Mouse (Mus musculus) bone marrow macrophage, adult 2 months (primary cell): ENCODE results near the gene Ctcf. TPM values are rescaled to one million over a fixed set of nuclear protein-coding genes. Genes with fewer than 3 reads are reported as not detected.

ENCODE experiments used
- H3K27ac ChIP-seq: 2 replicates; pipeline ENCODE4 v1.5.1; 2012; ENCODE audit warnings: low read depth, low read length; ENCODE audit not compliant: insufficient read depth
- H3K4me1 ChIP-seq: 2 replicates; pipeline ENCODE4 v1.6.1; 2012; ENCODE audit warnings: low read length; ENCODE audit not compliant: control insufficient read depth, insufficient read depth
- H3K4me3 ChIP-seq: 2 replicates; pipeline ENCODE4 v1.5.1; 2012; ENCODE audit warnings: mild to moderate bottlenecking, low read length, moderate library complexity; ENCODE audit not compliant: insufficient read depth
- CTCF ChIP-seq: IDR thresholded peaks from 2 replicates; pipeline ENCODE4 v1.5.1; 2012; ENCODE audit warnings: low read depth, mild to moderate bottlenecking, low read length, moderate library complexity
- POLR2A ChIP-seq: IDR thresholded peaks from 2 replicates; pipeline ENCODE4 v1.6.1; 2012; ENCODE audit warnings: mild to moderate bottlenecking, low read depth, low read length, borderline replicate concordance
- polyA plus RNA-seq: library from polyadenylated mRNA; stranded (reverse); fragments of >200 nt; gene quantifications from 2 replicates; pipeline ENCODE4 v1.2.4, GENCODE M21; 2012; ENCODE audit not compliant: missing spikeins, insufficient read depth, insufficient read length

The Ctcf gene
- polyA plus RNA-seq, 1 experiment = 60.3 TPM

- Histone ChIP-seq H3K4me3 (peak within 1 kb of the TSS; percentile 79), H3K27ac (no peak within 1 kb of the TSS), H3K4me1 (peaks cover 3% of the 10 kb centered on the region; the same call in 1 of the 2 replicates)
- TF ChIP-seq CTCF (no peak), POLR2A (no peak)
Observed at GRCm38 (mm10) chr8:105707498-105708403, 71.4 kb downstream of the Ctcf start, which contains the start of the genes 4933405L10Rik and Enkd1. Gene 4933405L10Rik, plus strand, starts transcription at chr8:105707655. Gene Enkd1, minus strand, starts transcription at chr8:105708210.

- Histone ChIP-seq H3K4me1 (peaks cover 3% of the 10 kb centered on the region; the same call in 1 of the 2 replicates), H3K27ac (no peak overlapping the region), H3K4me3 (no peak overlapping the region)
- no peak for TF ChIP-seq POLR2A
- no peak for TF ChIP-seq CTCF
Observed at GRCm38 (mm10) chr8:105708675-105709074, 72.3 kb downstream of the Ctcf start.

GRCm38 (mm10) chr8:105709317-105709716, 72.9 kb downstream of the Ctcf start:
- Histone ChIP-seq H3K27ac (no peak overlapping the region), H3K4me3 (no peak overlapping the region), H3K4me1 (peaks cover 3% of the 10 kb centered on the region; the same call in 1 of the 2 replicates)
- TF ChIP-seq POLR2A = no peak
- no peak for TF ChIP-seq CTCF

- Histone ChIP-seq H3K27ac (no peak overlapping the region), H3K4me3 (no peak overlapping the region), H3K4me1 (peaks cover 14% of the 10 kb centered on the region)
- TF ChIP-seq CTCF = no peak
- no peak for TF ChIP-seq POLR2A
Observed at GRCm38 (mm10) chr8:105712286-105712685, 75.9 kb downstream of the Ctcf start.

GRCm38 (mm10) chr8:105714139-105714538, 77.8 kb downstream of the Ctcf start:
- peaks cover 14% of the 10 kb centered on the region for H3K4me1 ChIP-seq
- H3K4me3 ChIP-seq = no peak overlapping the region
- TF ChIP-seq POLR2A (no peak), CTCF (peak; percentile 91)

DNA sequence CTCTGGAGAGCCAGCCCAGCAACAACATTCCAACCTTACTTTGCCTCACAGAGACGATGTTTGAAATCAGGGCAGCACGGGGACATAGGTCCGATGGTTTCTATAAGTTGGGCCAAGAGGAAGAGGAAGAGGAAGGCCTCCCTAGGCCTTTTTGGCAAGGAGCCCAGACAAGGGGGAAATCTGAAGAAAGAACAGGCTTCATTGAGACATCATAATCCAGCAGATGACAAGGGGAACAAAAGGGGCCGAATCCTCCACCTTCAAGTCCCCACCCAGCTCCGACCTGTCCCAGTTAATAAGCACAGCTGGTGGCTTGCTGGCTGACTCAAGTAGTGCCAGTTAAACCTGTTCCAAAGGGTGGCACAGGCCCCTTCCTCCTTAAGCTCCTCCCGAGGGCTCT, 78.7 kb downstream of the Ctcf start:
- TF ChIP-seq POLR2A = no peak
- no peak for TF ChIP-seq CTCF
- Histone ChIP-seq H3K27ac (peak overlapping the region; percentile 41), H3K4me1 (peaks cover 14% of the 10 kb centered on the region), H3K4me3 (no peak overlapping the region)

More at GRCm38 (mm10) chr8:105714139-105714538, 77.8 kb downstream of the Ctcf start:
- H3K27ac ChIP-seq = no peak overlapping the region

- Histone ChIP-seq H3K4me1 (peaks cover 14% of the 10 kb centered on the region), H3K27ac (no peak overlapping the region), H3K4me3 (no peak overlapping the region)
- TF ChIP-seq CTCF (no peak), POLR2A (no peak)
Observed at GRCm38 (mm10) chr8:105716302-105716945, 80.1 kb downstream of the Ctcf start.

DNA sequence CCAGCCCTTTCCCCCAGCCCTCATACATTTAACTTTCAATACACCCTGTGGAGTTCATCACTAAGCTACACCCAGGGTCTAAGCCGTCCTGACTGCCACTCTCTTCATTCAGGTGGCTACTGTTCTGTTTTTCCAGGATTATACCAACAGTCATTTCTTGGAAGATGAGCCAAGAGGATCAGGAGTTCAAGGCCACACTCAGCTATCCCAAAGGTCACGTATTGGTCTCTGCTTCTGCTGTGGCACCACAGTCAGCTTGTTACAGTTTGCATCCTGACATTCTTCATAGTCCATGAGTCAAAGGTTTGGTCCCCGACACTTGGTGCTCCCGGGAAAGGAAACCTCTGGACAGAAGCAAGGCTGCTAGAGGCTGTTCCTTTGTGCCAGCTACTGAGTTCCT, 83.3 kb downstream of the Ctcf start:
- Histone ChIP-seq H3K4me3 (no peak overlapping the region), H3K4me1 (peaks cover 13% of the 10 kb centered on the region), H3K27ac (no peak overlapping the region)
- no peak for TF ChIP-seq CTCF
- TF ChIP-seq POLR2A = no peak

DNA sequence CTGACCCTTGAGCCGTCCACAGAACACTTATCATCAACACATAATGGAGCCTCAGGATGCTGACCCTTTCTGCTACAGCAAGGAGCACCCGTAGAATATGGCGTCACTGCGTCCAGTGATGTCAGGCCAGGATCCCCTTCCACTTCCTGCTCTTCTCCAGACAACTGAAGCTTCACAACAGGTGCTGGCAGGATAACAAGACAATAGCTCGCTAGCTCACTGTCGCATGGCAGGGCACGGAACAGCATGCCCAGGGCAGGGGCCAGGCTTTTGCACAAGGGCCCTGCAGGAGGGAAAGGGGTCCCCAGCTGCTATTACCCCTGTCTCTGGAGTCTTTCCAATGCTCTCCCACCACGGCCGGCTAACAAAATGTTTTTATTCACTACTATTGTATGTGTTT, 86.5 kb downstream of the Ctcf start:
- Histone ChIP-seq H3K4me3 (no peak overlapping the region), H3K4me1 (no peaks in the 10 kb centered on the region), H3K27ac (no peak overlapping the region)
- no peak for TF ChIP-seq POLR2A
- TF ChIP-seq CTCF = no peak

GRCm38 (mm10) chr8:105725726-105726125, 89.4 kb downstream of the Ctcf start:
- Histone ChIP-seq H3K4me3 (no peak overlapping the region), H3K4me1 (no peaks in the 10 kb centered on the region), H3K27ac (no peak overlapping the region)
- TF ChIP-seq CTCF (no peak), POLR2A (no peak)
